Mouse (Mus musculus) embryonic facial prominence, embryonic 12.5 days (tissue): ENCODE measurements at regions not wholly inside any gene's neighbourhood (a gene's known extent, or its start where the extent isn't known, plus 50 kb on each side); places are given as distances from the start of the nearest gene placed in this dataset.
A peak's percentile ranks its signal among the peaks of the same experiment; 100 is the strongest.

ENCODE experiments used
- ATAC-seq: fragments of 200-750 bp; cut with Nextera tagmentation; 2 replicates; pipeline ENCODE4 v1.8.0; 2017; ENCODE audit not compliant: insufficient number of reproducible peaks, insufficient read depth, low FRiP score, low TSS enrichment
- H3K27ac ChIP-seq: fragments of 300-500 bp; sonication (generic); 2 replicates; pipeline ENCODE4 v1.5.1; 2016; ENCODE audit warnings: mild to moderate bottlenecking
- H3K27me3 ChIP-seq: fragments of 300-500 bp; sonication (generic); 2 replicates; pipeline ENCODE4 v1.6.1; 2016; ENCODE audit warnings: mild to moderate bottlenecking, moderate library complexity
- H3K36me3 ChIP-seq: fragments of 300-500 bp; sonication (generic); 2 replicates; pipeline ENCODE4 v1.6.1; 2016; ENCODE audit warnings: mild to moderate bottlenecking
- H3K4me1 ChIP-seq: fragments of 300-500 bp; sonication (generic); 2 replicates; pipeline ENCODE4 v1.6.1; 2016
- H3K4me2 ChIP-seq: fragments of 300-500 bp; sonication (generic); replicated peaks from 2 replicates; pipeline ENCODE4 v1.6.1; 2016; ENCODE audit warnings: mild to moderate bottlenecking, moderate library complexity
- H3K4me3 ChIP-seq: fragments of 300-500 bp; sonication (generic); 2 replicates; pipeline ENCODE4 v1.5.1; 2016; ENCODE audit warnings: mild to moderate bottlenecking
- H3K9ac ChIP-seq: fragments of 300-500 bp; sonication (generic); 2 replicates; pipeline ENCODE4 v1.6.1; 2016; ENCODE audit warnings: mild to moderate bottlenecking, moderate library complexity
- H3K9me3 ChIP-seq: fragments of 300-500 bp; sonication (generic); 2 replicates; pipeline ENCODE4 v1.6.1; 2016; ENCODE audit warnings: mild to moderate bottlenecking, moderate library complexity
- WGBS: fragments of 180-500 bp; shearing (Covaris S2); methylation state at CpG from one replicate; pipeline ENCODE4 v1.1.7; 2016; 5-methylcytosine and 5-hydroxymethylcytosine counted together

GRCm38 (mm10) chr19:33062165-33063058, 305.1 kb downstream of the Pten start:
- H3K27me3 ChIP-seq, result no peaks in the 10 kb centered on the region
- H3K4me3 ChIP-seq, result no peak overlapping the region
- H3K9me3 ChIP-seq, result no peaks in the 10 kb centered on the region
- 84% methylated on average over 8 of the region's 8 CpGs for WGBS
- peaks cover 6% of the 10 kb centered on the region; the same call in 1 of the 2 replicates for H3K4me1 ChIP-seq
- no peak for ATAC-seq
- no peak overlapping the region for H3K4me2 ChIP-seq
- no peak overlapping the region for H3K9ac ChIP-seq
- no peaks in the 10 kb centered on the region for H3K36me3 ChIP-seq
- no peak overlapping the region for H3K27ac ChIP-seq

- H3K4me1 ChIP-seq, result peaks cover 26% of the 10 kb centered on the region
- no peaks in the 10 kb centered on the region for H3K9me3 ChIP-seq
- no peak overlapping the region for H3K9ac ChIP-seq
- H3K27ac ChIP-seq, result peak overlapping the region; percentile 65
- 31% methylated on average over 19 of the region's 19 CpGs for WGBS
- H3K4me2 ChIP-seq, result 0 out of 2 replicates have a peak overlapping the region, but pooled peaks have one; percentile 15
- no peaks in the 10 kb centered on the region for H3K27me3 ChIP-seq
- no peaks in the 10 kb centered on the region for H3K36me3 ChIP-seq
- no peak; the same call in 1 of the 2 replicates for ATAC-seq
- H3K4me3 ChIP-seq, result no peak overlapping the region
These were observed 308.2 kb downstream of the Pten start for GRCm38 (mm10) chr19:33065274-33066200.

- WGBS, result 34% methylated on average over 11 of the region's 11 CpGs
- ATAC-seq, result peak; percentile 80
These were observed 311.2 kb downstream of the Pten start for GRCm38 (mm10) chr19:33068351-33068955.

GRCm38 (mm10) chr19:33069761-33070160, 312.5 kb downstream of the Pten start:
- Histone ChIP-seq H3K27me3 (no peaks in the 10 kb centered on the region), H3K4me3 (no peak overlapping the region), H3K9me3 (no peaks in the 10 kb centered on the region), H3K27ac (0 out of 2 replicates have a peak overlapping the region, but pooled peaks have one; percentile 6), H3K4me1 (peaks cover 26% of the 10 kb centered on the region), H3K36me3 (no peaks in the 10 kb centered on the region), H3K9ac (no peak overlapping the region), H3K4me2 (no peak overlapping the region)
- WGBS, result 31% methylated on average over 6 of the region's 6 CpGs
- no peak for ATAC-seq

More at GRCm38 (mm10) chr19:33068351-33068955, 311.2 kb downstream of the Pten start:
- Histone ChIP-seq H3K27ac (peak overlapping the region; percentile 67; the same call in 1 of the 2 replicates), H3K9ac (no peak overlapping the region), H3K36me3 (no peaks in the 10 kb centered on the region), H3K4me2 (no peak overlapping the region), H3K4me1 (peaks cover 26% of the 10 kb centered on the region), H3K27me3 (no peaks in the 10 kb centered on the region), H3K4me3 (no peak overlapping the region), H3K9me3 (no peaks in the 10 kb centered on the region)

GRCm38 (mm10) chr19:33072299-33072698, 315.0 kb downstream of the Pten start:
- H3K27ac ChIP-seq, result no peak overlapping the region
- H3K36me3 ChIP-seq, result no peaks in the 10 kb centered on the region
- no peaks in the 10 kb centered on the region for H3K9me3 ChIP-seq
- no peak overlapping the region for H3K4me3 ChIP-seq
- no peak overlapping the region for H3K9ac ChIP-seq
- H3K4me1 ChIP-seq, result peaks cover 19% of the 10 kb centered on the region
- no peak overlapping the region for H3K4me2 ChIP-seq
- ATAC-seq, result no peak
- no peaks in the 10 kb centered on the region for H3K27me3 ChIP-seq
- 75% methylated on average over 2 of the region's 2 CpGs for WGBS

- no peaks in the 10 kb centered on the region for H3K9me3 ChIP-seq
- ATAC-seq, result no peak
These were observed 317.2 kb downstream of the Rnls start for GRCm38 (mm10) chr19:33074907-33075306.

GRCm38 (mm10) chr19:33078681-33079360, 313.3 kb downstream of the Rnls start:
- no peak overlapping the region for H3K9ac ChIP-seq
- 51% methylated on average over 4 of the region's 4 CpGs for WGBS
- no peaks in the 10 kb centered on the region for H3K36me3 ChIP-seq
- no peak for ATAC-seq
- H3K9me3 ChIP-seq, result no peaks in the 10 kb centered on the region
- H3K27ac ChIP-seq, result no peak overlapping the region
- peaks cover 9% of the 10 kb centered on the region; the same call in 1 of the 2 replicates for H3K4me1 ChIP-seq
- H3K4me2 ChIP-seq, result no peak overlapping the region
- no peaks in the 10 kb centered on the region for H3K27me3 ChIP-seq
- H3K4me3 ChIP-seq, result no peak overlapping the region

More at GRCm38 (mm10) chr19:33074907-33075306, 317.2 kb downstream of the Rnls start:
- WGBS, result 62% methylated on average over 4 of the region's 4 CpGs
- H3K4me2 ChIP-seq, result no peak overlapping the region
- H3K36me3 ChIP-seq, result no peaks in the 10 kb centered on the region
- no peak overlapping the region for H3K27ac ChIP-seq
- no peak overlapping the region for H3K4me3 ChIP-seq
- H3K4me1 ChIP-seq, result peaks cover 6% of the 10 kb centered on the region; the same call in 1 of the 2 replicates
- H3K9ac ChIP-seq, result no peak overlapping the region
- H3K27me3 ChIP-seq, result no peaks in the 10 kb centered on the region

- no peaks in the 10 kb centered on the region for H3K9me3 ChIP-seq
- H3K4me3 ChIP-seq, result no peak overlapping the region
- no peaks in the 10 kb centered on the region for H3K36me3 ChIP-seq
- no peak for ATAC-seq
- H3K27me3 ChIP-seq, result no peaks in the 10 kb centered on the region
- no peak overlapping the region for H3K4me2 ChIP-seq
- no peak overlapping the region for H3K27ac ChIP-seq
- H3K4me1 ChIP-seq, result peaks cover 9% of the 10 kb centered on the region; the same call in 1 of the 2 replicates
- WGBS, result 49% methylated on average over 2 of the region's 2 CpGs
- H3K9ac ChIP-seq, result no peak overlapping the region
These were observed 312.1 kb downstream of the Rnls start for GRCm38 (mm10) chr19:33079959-33080358.

- Histone ChIP-seq H3K9ac (no peak overlapping the region), H3K27ac (no peak overlapping the region), H3K4me2 (no peak overlapping the region), H3K36me3 (no peaks in the 10 kb centered on the region), H3K27me3 (no peaks in the 10 kb centered on the region), H3K4me1 (peaks cover 9% of the 10 kb centered on the region; the same call in 1 of the 2 replicates), H3K9me3 (no peaks in the 10 kb centered on the region), H3K4me3 (no peak overlapping the region)
- no peak for ATAC-seq
- 89% methylated on average over 3 of the region's 3 CpGs for WGBS
These were observed 310.6 kb downstream of the Rnls start for GRCm38 (mm10) chr19:33081493-33081892.

- WGBS, result 42% methylated on average over 2 of the region's 2 CpGs
- Histone ChIP-seq H3K4me1 (peaks cover 9% of the 10 kb centered on the region; the same call in 1 of the 2 replicates), H3K36me3 (no peaks in the 10 kb centered on the region), H3K27me3 (no peaks in the 10 kb centered on the region), H3K27ac (0 out of 2 replicates have a peak overlapping the region, but pooled peaks have one; percentile 17), H3K9me3 (no peaks in the 10 kb centered on the region), H3K4me2 (no peak overlapping the region), H3K9ac (no peak overlapping the region), H3K4me3 (no peak overlapping the region)
- no peak for ATAC-seq
These were observed 308.7 kb downstream of the Rnls start for GRCm38 (mm10) chr19:33083371-33083770.
